Mouse (Mus musculus): ENCODE data around the gene A030003K21Rik.
A peak's percentile ranks its signal among the peaks of the same experiment; 100 is the strongest.

The A030003K21Rik gene

GRCm38 (mm10) chr1:82913025-82913424, 30.2 kb downstream of the A030003K21Rik start, which contains the start of gene A030005L19Rik:
Gene A030005L19Rik, plus strand, starts transcription at chr1:82913325.
- DNase-seq (ENCODE audit: low read depth, low spot score): peak; percentile 37

GRCm38 (mm10) chr1:82905886-82906285, 37.3 kb downstream of the A030003K21Rik start:
- DNase-seq (ENCODE audit: low read depth, low spot score): no peak

- DNase-seq (ENCODE audit: low read depth, low spot score): no peak
Observed at GRCm38 (mm10) chr1:82901201-82901600, 42.0 kb downstream of the A030003K21Rik start.

GRCm38 (mm10) chr1:82900567-82900966, 42.6 kb downstream of the A030003K21Rik start:
- DNase-seq (ENCODE audit: low read depth, low spot score): no peak

- no peak for DNase-seq (ENCODE audit: low read depth, low spot score)
Observed at GRCm38 (mm10) chr1:82893269-82893668, 49.9 kb downstream of the A030003K21Rik start.

Data from 3T3-L1 (cell line).